Mouse (Mus musculus): ENCODE results near the gene Mthfd2.
"Not testable (repeated sequence)": the region's sequence is repeated elsewhere in the genome, so short reads cannot be mapped to it uniquely, and the experiment has no call there.

Gene Mthfd2

GRCm38 (mm10) chr6:83325525-83326393 lies at the start of gene Mthfd2, which contains the start of gene Mob1a:
Mthfd2 (minus strand) TSS chr6:83325908.
Mob1a (plus strand) TSS chr6:83326016.
- peak; percentile 86 to 95 for DNase-seq (ENCODE audit: low spot score in 2 of 2)

GRCm38 (mm10) chr6:83373704-83374300 lies 48.1 kb upstream of the Mthfd2 start:
- DNase-seq (ENCODE audit: low spot score in 2 of 2): no peak

- no peak for DNase-seq (ENCODE audit: low spot score in 2 of 2)
Measured at GRCm38 (mm10) chr6:83371350-83371749, 45.6 kb upstream of the Mthfd2 start.

- no peak for DNase-seq (ENCODE audit: low spot score in 2 of 2)
Measured at GRCm38 (mm10) chr6:83370316-83370965, 44.7 kb upstream of the Mthfd2 start.

GRCm38 (mm10) chr6:83363075-83363474 lies 37.4 kb upstream of the Mthfd2 start:
- no peak for DNase-seq (ENCODE audit: low spot score in 2 of 2)

GRCm38 (mm10) chr6:83361523-83362248 lies 36.0 kb upstream of the Mthfd2 start:
- no peak for DNase-seq (ENCODE audit: low spot score in 2 of 2)

GRCm38 (mm10) chr6:83357436-83357835 lies 31.7 kb upstream of the Mthfd2 start:
- no peak for DNase-seq (ENCODE audit: low spot score in 2 of 2)

- DNase-seq (ENCODE audit: low spot score in 2 of 2): peak in 1 of 2 experiments; percentile 85
Measured at GRCm38 (mm10) chr6:83356569-83357138, 30.9 kb upstream of the Mthfd2 start.

GRCm38 (mm10) chr6:83354856-83355781 lies 29.4 kb upstream of the Mthfd2 start:
- no peak for DNase-seq (ENCODE audit: low spot score in 2 of 2)

GRCm38 (mm10) chr6:83352666-83353410 lies 27.1 kb upstream of the Mthfd2 start:
- DNase-seq (ENCODE audit: low spot score in 2 of 2): no peak

GRCm38 (mm10) chr6:83351490-83352160 lies 25.9 kb upstream of the Mthfd2 start:
- DNase-seq (ENCODE audit: low spot score in 2 of 2): no peak

- DNase-seq (ENCODE audit: low spot score in 2 of 2): no peak
Measured at GRCm38 (mm10) chr6:83350851-83351405, 25.2 kb upstream of the Mthfd2 start.

- no peak for DNase-seq (ENCODE audit: low spot score in 2 of 2)
Measured at GRCm38 (mm10) chr6:83350172-83350571, 24.5 kb upstream of the Mthfd2 start.

- peak; percentile 38 to 88 for DNase-seq (ENCODE audit: low spot score in 2 of 2)
Measured at GRCm38 (mm10) chr6:83349274-83349958, 23.7 kb upstream of the Mthfd2 start.

- no peak for DNase-seq (ENCODE audit: low spot score in 2 of 2)
Measured at GRCm38 (mm10) chr6:83348873-83349272, 23.2 kb upstream of the Mthfd2 start, which contains the start of gene Bola3. Bola3 (plus strand) TSS chr6:83349147.

- DNase-seq (ENCODE audit: low spot score in 2 of 2): no peak
Measured at GRCm38 (mm10) chr6:83347916-83348315, 22.2 kb upstream of the Mthfd2 start.

GRCm38 (mm10) chr6:83345285-83345684 lies 19.6 kb upstream of the Mthfd2 start:
- not testable (repeated sequence) for DNase-seq (ENCODE audit: low spot score in 2 of 2)

GRCm38 (mm10) chr6:83342957-83343356 lies 17.2 kb upstream of the Mthfd2 start:
- no peak for DNase-seq (ENCODE audit: low spot score in 2 of 2)
